Mouse (Mus musculus): ENCODE measurements around the gene Apoc3.

DNA sequence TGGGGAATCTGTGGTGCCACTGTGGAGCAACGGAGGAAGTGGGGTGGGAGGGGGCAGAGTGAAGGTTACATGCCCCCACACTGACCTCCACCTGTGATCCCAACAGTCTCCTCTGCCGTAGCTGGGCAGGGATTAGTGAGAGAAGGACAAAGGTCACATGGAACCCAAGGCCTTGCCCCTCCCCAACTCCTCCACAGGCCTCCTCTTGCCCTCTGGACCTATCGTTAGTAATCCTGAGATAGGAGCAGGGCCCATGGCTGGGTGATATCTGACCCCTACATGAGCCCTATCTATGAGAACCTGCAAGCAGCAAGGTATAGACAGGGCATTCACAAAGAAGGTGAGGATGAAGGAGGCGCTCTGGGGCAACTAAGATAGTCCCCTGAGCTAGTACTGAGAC is 213 bp upstream of the Apoc3 start:
- no peak for TF ChIP-seq CTCF (IDR thresholded peaks at IDR 0.05; ENCODE audit: low read depth)
- no peak for TF ChIP-seq EP300 (IDR thresholded peaks at IDR 0.05; ENCODE audit: low read depth)
